ENCODE assay signal across 8 mouse cellular contexts in the genomic region with DNA sequence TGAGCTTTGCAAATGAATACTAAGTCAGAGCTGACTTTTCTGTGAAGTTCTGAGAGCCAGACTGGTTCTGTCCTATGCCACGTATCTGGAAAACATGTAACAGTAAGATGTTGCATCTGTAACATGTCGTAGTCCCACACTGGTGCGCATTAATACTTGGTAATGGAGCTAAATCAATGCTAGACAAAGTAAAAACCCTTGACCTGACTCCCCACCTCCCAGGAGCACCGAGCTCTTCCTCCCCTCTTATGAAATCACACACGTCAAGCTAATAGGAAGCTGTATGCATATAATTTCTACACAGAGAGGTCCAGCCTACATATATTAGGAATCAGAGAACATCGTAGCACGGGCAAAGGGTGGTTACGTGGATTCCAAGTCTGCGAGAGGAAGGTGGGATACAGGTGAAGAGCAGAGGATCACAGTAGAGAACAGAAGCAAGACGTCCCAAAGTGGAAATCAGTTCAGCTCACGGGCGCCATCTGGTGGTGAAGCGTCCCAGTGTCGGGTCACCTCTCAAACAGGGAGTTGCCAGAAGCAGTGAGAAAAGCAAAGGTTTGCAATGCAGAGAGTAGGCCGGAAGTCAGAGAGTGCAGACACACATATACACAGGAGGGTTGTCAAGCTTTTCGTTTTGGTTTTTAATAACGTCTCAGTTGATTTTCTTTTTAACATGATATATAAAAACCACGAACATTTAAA.
DNase-seq lines count a peak whose midpoint lies in the region; ATAC-seq lines count a peak whose summit lies in the region.

No protein-coding gene starts in this region.

- H3K27ac ChIP-seq in limb, embryonic 11.5 days (replicated peaks; ENCODE audit: low read depth, low read length) = no peak overlapping the region

- peaks cover 22% of the 10 kb centered on the region for H3K4me1 ChIP-seq in limb, embryonic 11.5 days (ENCODE audit: control insufficient read depth, insufficient read depth, low read length)

- no peak overlapping the region for H3K4me2 ChIP-seq in limb, embryonic 11.5 days (ENCODE audit: low read depth, severe bottlenecking)

- DNase-seq in 3134 (ENCODE audit: extremely low read depth, insufficient read length, low spot score) = peak; percentile 67
- DNase-seq in adrenal gland, adult 2 months = peak; percentile 82
- peak; percentile 88 for DNase-seq in embryo, embryonic 11 days
- peak; percentile 87 to 90 for DNase-seq in gastrocnemius, postnatal 4 days (ENCODE audit: low spot score in 2 of 2)
- DNase-seq in kidney, adult 8-10 months = peak; percentile 72 to 88
- peak; percentile 99 for DNase-seq in limb, embryonic 11.5 days (ENCODE audit: low spot score)
- peak; percentile 80 to 90 for DNase-seq in spleen, postnatal 14 days (ENCODE audit: low spot score in 2 of 2)

- no peak overlapping the region for H3K9ac ChIP-seq in limb, embryonic 11.5 days (ENCODE audit: low read length)

- no peaks in the 10 kb centered on the region for H3K27me3 ChIP-seq in limb, embryonic 11.5 days (ENCODE audit: control insufficient read depth, insufficient read depth, low read length)

- H3K4me3 ChIP-seq in limb, embryonic 11.5 days (ENCODE audit: low read depth, low read length) = no peak overlapping the region

- H3K36me3 ChIP-seq in limb, embryonic 11.5 days (ENCODE audit: control insufficient read depth, insufficient read depth, low read length) = no peaks in the 10 kb centered on the region

- peak; percentile 23; the same call in 1 of the 2 replicates for ATAC-seq in limb, embryonic 11.5 days (ENCODE audit: insufficient number of reproducible peaks, low FRiP score, low TSS enrichment, low read depth)
- peak; percentile 79 for ATAC-seq in monocyte, adult 5-6 weeks (replicated peaks; ENCODE audit: insufficient number of reproducible peaks, low FRiP score, low TSS enrichment, poor library complexity, severe bottlenecking)

- 33% methylated on average over 18 of the region's 18 CpGs for WGBS in limb, embryonic 11.5 days

- H3K9me3 ChIP-seq in limb, embryonic 11.5 days (ENCODE audit: control insufficient read depth, low read length) = no peaks in the 10 kb centered on the region
